Mouse (Mus musculus): ENCODE measurements around the gene Adam8. TPM values are rescaled to one million over a fixed set of nuclear protein-coding genes. Genes with fewer than 3 reads are reported as not detected.
A peak's percentile ranks its signal among the peaks of the same experiment; 100 is the strongest.

Gene Adam8
- 2.9 and 3.6 TPM in 2 replicates for polyA plus RNA-seq (2015; fragmentation: Nextera tagmentation; extraction: Ambion mirVana)

DNA sequence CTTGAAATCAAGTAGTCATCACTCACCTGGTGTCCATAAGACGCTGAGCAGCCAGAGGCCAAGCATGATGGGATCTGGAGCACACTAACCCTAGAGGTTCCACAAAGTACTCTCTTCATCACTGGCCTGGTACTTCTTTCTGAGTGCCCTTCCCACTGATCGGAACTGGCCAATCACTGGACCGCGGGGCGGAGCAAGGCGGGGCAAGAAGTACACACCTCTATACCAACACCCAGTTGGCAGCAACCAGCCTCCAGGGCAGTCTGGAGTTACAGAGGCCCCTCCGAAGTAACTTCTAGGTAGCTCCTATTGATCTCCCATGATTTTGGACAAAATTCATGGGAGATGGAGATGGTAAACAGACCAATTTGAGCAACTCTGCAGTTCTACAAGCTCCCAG lies at the start of gene Adam8:
Adam8 (minus strand) TSS at position 157 of the 400 bp plus-strand sequence.
- H3K9me3 ChIP-seq, result no peaks in the 10 kb centered on the region
- no peaks in the 10 kb centered on the region for H3K27me3 ChIP-seq
- H3K9ac ChIP-seq, result no peak within 1 kb of the TSS
- H3K4me2 ChIP-seq, result no peak within 1 kb of the TSS
- 27% methylated on average over 7 of the region's 7 CpGs for WGBS
- peaks cover 21% of the 10 kb centered on the region for H3K36me3 ChIP-seq
- ATAC-seq (ENCODE audit: low FRiP score, low read depth), result no peak
- H3K4me3 ChIP-seq, result no peak within 1 kb of the TSS
- no peak within 1 kb of the TSS for H3K27ac ChIP-seq (replicated peaks)
- H3K4me1 ChIP-seq (replicated peaks), result no peaks in the 10 kb centered on the region

DNA sequence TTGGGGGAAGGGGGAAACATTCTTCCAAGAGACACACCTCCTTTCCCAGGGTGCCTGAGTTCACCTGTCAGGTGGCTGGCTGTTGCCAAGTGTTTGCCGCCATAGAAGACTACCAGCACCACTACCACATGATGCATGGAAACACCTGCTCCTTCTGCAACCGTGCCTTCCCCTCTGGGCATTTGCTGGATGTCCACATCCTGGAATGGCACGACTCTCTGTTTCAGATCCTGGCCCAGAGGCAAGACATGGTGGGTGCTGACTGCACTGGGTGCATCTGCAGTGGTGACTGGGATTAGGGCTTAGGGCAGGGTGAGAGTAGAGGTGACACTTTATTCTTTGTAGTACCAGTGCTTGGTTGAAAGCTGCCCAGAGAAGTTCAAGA lies 44.8 kb upstream of the Adam8 start:
- WGBS, result 48% methylated on average over 3 of the region's 3 CpGs
- H3K36me3 ChIP-seq, result peaks cover 19% of the 10 kb centered on the region
- H3K4me2 ChIP-seq, result peak overlapping the region; percentile 89
- peaks cover 24% of the 10 kb centered on the region for H3K4me1 ChIP-seq (replicated peaks)
- H3K27ac ChIP-seq (replicated peaks), result no peak overlapping the region
- peak overlapping the region; percentile 90 for H3K9ac ChIP-seq
- H3K4me3 ChIP-seq, result peak overlapping the region; percentile 98
- no peaks in the 10 kb centered on the region for H3K9me3 ChIP-seq
- no peaks in the 10 kb centered on the region for H3K27me3 ChIP-seq
- ATAC-seq (ENCODE audit: low FRiP score, low read depth), result no peak

DNA sequence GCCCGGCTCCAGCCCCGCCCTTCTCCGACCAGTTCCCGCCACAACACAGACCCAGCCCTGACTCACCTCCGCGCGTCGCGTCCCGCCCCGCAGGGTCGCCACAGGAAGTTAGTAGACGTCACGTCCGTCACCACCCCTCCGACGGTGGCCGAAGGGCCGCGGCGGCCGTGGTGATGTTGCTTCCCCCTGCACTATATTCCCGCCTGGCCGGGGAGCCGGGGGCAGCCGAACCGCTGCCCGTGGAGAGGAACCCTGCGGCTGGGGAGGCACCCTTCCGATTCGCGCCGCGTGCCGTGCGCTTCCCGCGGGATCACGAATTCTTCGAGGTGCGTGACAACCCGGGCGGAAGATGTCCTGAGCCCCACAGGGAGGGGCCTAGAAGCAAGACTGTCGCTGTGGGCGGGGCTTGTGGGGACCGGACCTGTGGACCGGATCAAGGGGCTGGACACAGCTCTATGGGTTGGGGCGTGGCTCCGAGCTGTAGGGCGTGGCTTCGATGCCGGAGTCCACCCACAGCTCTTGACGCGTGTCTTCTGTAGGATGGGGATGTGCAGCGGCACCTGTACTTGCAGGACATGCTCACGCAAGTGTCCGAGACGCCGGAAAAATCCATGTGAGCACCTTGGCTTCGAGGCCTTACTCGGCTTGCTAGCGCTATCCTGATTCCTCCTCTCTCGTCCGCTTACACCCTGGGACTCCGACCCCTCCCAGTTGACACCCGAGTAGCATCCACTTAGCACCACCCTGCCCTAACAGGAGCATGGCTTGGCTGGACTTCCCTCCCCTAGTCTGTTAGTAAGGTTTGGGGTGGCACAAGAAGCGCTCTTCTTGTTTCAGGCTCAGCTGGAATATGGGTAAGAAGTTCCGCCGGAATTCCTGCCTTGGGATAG lies 44.2 kb upstream of the Adam8 start, which contains the start of the genes Zfp511 and Tubgcp2:
Zfp511 (plus strand) TSS at position 111 of the 890 bp plus-strand sequence.
Tubgcp2 (minus strand) TSS at position 389 of the 890 bp plus-strand sequence.
- no peaks in the 10 kb centered on the region for H3K27me3 ChIP-seq
- WGBS, result under 1% methylated on average over 68 of the region's 69 CpGs
- no peaks in the 10 kb centered on the region for H3K9me3 ChIP-seq
- H3K4me2 ChIP-seq, result peak within 1 kb of the TSS; percentile 89
- peak within 1 kb of the TSS; percentile 98 for H3K4me3 ChIP-seq
- H3K27ac ChIP-seq (replicated peaks), result peak within 1 kb of the TSS; percentile 96
- peak; percentile 96 for ATAC-seq (ENCODE audit: low FRiP score, low read depth)
- peaks cover 24% of the 10 kb centered on the region for H3K36me3 ChIP-seq
- H3K4me1 ChIP-seq (replicated peaks), result peaks cover 24% of the 10 kb centered on the region
- H3K9ac ChIP-seq, result peak within 1 kb of the TSS; percentile 90

DNA sequence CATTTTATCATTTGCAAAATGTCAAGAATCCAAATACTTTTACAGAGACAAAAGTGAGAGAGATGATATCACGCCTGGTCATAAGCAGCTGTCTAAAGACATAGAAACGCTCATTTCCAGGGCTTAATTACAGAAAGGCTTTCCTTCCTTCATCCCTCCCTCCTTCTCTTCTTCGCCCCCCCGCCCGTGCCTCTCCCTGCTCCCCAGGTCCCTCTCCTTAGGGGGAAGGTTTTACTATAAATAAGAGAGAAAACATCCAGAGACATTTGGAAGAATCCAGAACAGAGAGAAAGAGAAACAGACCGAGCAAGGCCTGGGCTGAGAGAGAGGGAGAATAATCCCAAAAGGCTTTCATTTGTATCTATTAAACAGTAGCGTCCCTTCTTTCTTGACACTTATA lies 43.1 kb upstream of the Adam8 start:
- Histone ChIP-seq H3K9me3 (no peaks in the 10 kb centered on the region), H3K4me3 (peak overlapping the region; percentile 98), H3K4me1 (replicated peaks) (peaks cover 24% of the 10 kb centered on the region), H3K36me3 (peaks cover 30% of the 10 kb centered on the region), H3K9ac (peak overlapping the region; percentile 90), H3K4me2 (peak overlapping the region; percentile 89), H3K27ac (replicated peaks) (peak overlapping the region; percentile 96; the same call in 1 of the 2 replicates), H3K27me3 (no peaks in the 10 kb centered on the region)
- ATAC-seq (ENCODE audit: low FRiP score, low read depth), result no peak
- WGBS, result 22% methylated on average over 7 of the region's 7 CpGs

- Histone ChIP-seq H3K27me3 (no peaks in the 10 kb centered on the region), H3K9me3 (no peaks in the 10 kb centered on the region), H3K27ac (replicated peaks) (no peak overlapping the region), H3K9ac (no peak overlapping the region), H3K4me3 (no peak overlapping the region), H3K36me3 (peaks cover 47% of the 10 kb centered on the region), H3K4me2 (no peak overlapping the region), H3K4me1 (replicated peaks) (peaks cover 24% of the 10 kb centered on the region)
- ATAC-seq (ENCODE audit: low FRiP score, low read depth), result no peak
- 95% methylated on average over 9 of the region's 9 CpGs for WGBS
These were observed 41.0 kb upstream of the Adam8 start for GRCm38 (mm10) chr7:140033386-140033785.

GRCm38 (mm10) chr7:140032366-140032765 lies 40.0 kb upstream of the Adam8 start:
- Histone ChIP-seq H3K27ac (replicated peaks) (no peak overlapping the region), H3K9me3 (no peaks in the 10 kb centered on the region), H3K4me2 (no peak overlapping the region), H3K4me1 (replicated peaks) (peaks cover 20% of the 10 kb centered on the region), H3K9ac (no peak overlapping the region), H3K27me3 (no peaks in the 10 kb centered on the region), H3K4me3 (no peak overlapping the region), H3K36me3 (peaks cover 53% of the 10 kb centered on the region)
- ATAC-seq (ENCODE audit: low FRiP score, low read depth), result no peak
- WGBS, result 97% methylated on average over 10 of the region's 10 CpGs

GRCm38 (mm10) chr7:140031771-140032170 lies 39.4 kb upstream of the Adam8 start:
- 95% methylated on average over 12 of the region's 12 CpGs for WGBS

DNA sequence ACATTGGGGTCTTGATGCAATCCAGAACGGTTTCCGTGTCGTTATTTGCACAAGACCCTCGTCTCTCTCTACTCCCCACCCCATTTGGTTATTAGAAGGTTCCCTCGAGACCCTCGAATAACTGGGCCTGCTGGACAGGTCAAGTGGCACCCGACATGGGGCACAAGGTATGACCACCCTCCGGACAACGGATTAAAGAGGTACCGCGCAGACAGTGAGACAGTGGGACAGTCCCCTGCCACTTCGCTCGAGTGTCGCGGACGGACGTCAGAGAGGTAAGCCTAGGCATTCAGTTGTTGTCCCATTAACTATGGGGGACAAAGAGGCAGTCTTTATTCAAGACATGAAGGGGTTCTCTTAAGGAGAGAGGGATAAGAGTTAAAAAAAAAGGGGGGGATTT lies 19.0 kb upstream of the Adam8 start:
- H3K9me3 ChIP-seq, result no peaks in the 10 kb centered on the region
- no peak overlapping the region for H3K9ac ChIP-seq
- no peaks in the 10 kb centered on the region for H3K4me1 ChIP-seq (replicated peaks)
- no peaks in the 10 kb centered on the region for H3K27me3 ChIP-seq
- H3K27ac ChIP-seq (replicated peaks), result no peak overlapping the region
- WGBS, result 97% methylated on average over 17 of the region's 17 CpGs
- no peak overlapping the region for H3K4me2 ChIP-seq
- H3K4me3 ChIP-seq, result no peak overlapping the region
- no peak for ATAC-seq (ENCODE audit: low FRiP score, low read depth)
- H3K36me3 ChIP-seq, result peaks cover 23% of the 10 kb centered on the region

More at GRCm38 (mm10) chr7:140031771-140032170, 39.4 kb upstream of the Adam8 start:
- Histone ChIP-seq H3K36me3 (peaks cover 53% of the 10 kb centered on the region), H3K27me3 (no peaks in the 10 kb centered on the region), H3K27ac (replicated peaks) (no peak overlapping the region), H3K4me1 (replicated peaks) (peaks cover 15% of the 10 kb centered on the region), H3K4me3 (no peak overlapping the region), H3K9ac (no peak overlapping the region), H3K4me2 (no peak overlapping the region), H3K9me3 (no peaks in the 10 kb centered on the region)
- ATAC-seq (ENCODE audit: low FRiP score, low read depth), result no peak

- Histone ChIP-seq H3K9ac (no peak overlapping the region), H3K27ac (replicated peaks) (no peak overlapping the region), H3K9me3 (no peaks in the 10 kb centered on the region), H3K27me3 (no peaks in the 10 kb centered on the region), H3K4me1 (replicated peaks) (no peaks in the 10 kb centered on the region), H3K4me2 (no peak overlapping the region), H3K36me3 (peaks cover 38% of the 10 kb centered on the region), H3K4me3 (no peak overlapping the region)
- WGBS, result 94% methylated on average over 9 of the region's 9 CpGs
- no peak for ATAC-seq (ENCODE audit: low FRiP score, low read depth)
These were observed 15.4 kb upstream of the Adam8 start for GRCm38 (mm10) chr7:140007781-140008180.

GRCm38 (mm10) chr7:140006861-140007611 lies 14.7 kb upstream of the Adam8 start:
- Histone ChIP-seq H3K27ac (replicated peaks) (no peak overlapping the region), H3K4me1 (replicated peaks) (no peaks in the 10 kb centered on the region), H3K9me3 (no peaks in the 10 kb centered on the region), H3K27me3 (no peaks in the 10 kb centered on the region), H3K9ac (no peak overlapping the region), H3K4me3 (no peak overlapping the region), H3K4me2 (no peak overlapping the region), H3K36me3 (peaks cover 42% of the 10 kb centered on the region)
- no peak for ATAC-seq (ENCODE audit: low FRiP score, low read depth)
- 93% methylated on average over 9 of the region's 9 CpGs for WGBS

- H3K36me3 ChIP-seq, result peaks cover 52% of the 10 kb centered on the region
- H3K4me3 ChIP-seq, result no peak overlapping the region
- 94% methylated on average over 8 of the region's 8 CpGs for WGBS
- no peaks in the 10 kb centered on the region for H3K27me3 ChIP-seq
- H3K27ac ChIP-seq (replicated peaks), result no peak overlapping the region
- no peak for ATAC-seq (ENCODE audit: low FRiP score, low read depth)
- H3K9ac ChIP-seq, result no peak overlapping the region
- no peaks in the 10 kb centered on the region for H3K4me1 ChIP-seq (replicated peaks)
- no peaks in the 10 kb centered on the region for H3K9me3 ChIP-seq
- no peak overlapping the region for H3K4me2 ChIP-seq
These were observed 12.3 kb upstream of the Adam8 start for GRCm38 (mm10) chr7:140004666-140005065.
